Mouse (Mus musculus) urinary bladder, adult 2 months (tissue): Measurements from ENCODE around the gene S100a9. TPM values are rescaled to one million over a fixed set of nuclear protein-coding genes. Genes with fewer than 3 reads are reported as not detected.

Source experiments
- DNase-seq: peaks from one replicate; pipeline ENCODE4 v3.0.0; 2022; ENCODE audit warnings: low spot score
- polyA plus RNA-seq: library from polyadenylated mRNA; depleted of rRNA; stranded (reverse); fragments of >200 nt; gene quantifications from 2 replicates; pipeline ENCODE4 v1.2.3, GENCODE M21; 2012; rRNA removed

The S100a9 gene
- polyA plus RNA-seq: 0.15 and 0.71 TPM in 2 replicates

- DNase-seq: no peak
Observed at GRCm38 (mm10) chr3:90695613-90696012, at the start of gene S100a9. S100a9 (minus strand) TSS chr3:90695721.

DNA sequence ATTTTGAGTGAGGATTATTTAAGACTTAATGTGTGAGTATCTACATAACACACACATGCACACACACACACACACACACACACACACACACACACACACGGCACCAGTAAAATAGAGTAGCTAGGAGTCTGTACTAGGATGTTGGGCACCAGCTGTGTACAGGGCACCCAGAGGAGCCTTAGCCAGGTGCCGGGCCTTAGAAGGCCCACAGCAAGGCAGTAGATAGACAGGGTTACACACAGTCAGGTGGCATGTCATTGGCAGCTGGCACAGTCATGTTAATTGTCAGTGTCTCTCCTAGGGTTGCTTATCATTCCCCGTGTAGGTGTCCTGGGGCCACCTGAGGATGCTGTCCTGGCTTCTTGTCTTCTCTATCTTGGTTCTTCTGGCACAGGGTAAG is 31.1 kb upstream of the S100a9 start, which contains the start of gene Pglyrp4:
Gene Pglyrp4 (plus strand): TSS at position 301 of the 400 bp plus-strand sequence.
- DNase-seq: no peak

DNA sequence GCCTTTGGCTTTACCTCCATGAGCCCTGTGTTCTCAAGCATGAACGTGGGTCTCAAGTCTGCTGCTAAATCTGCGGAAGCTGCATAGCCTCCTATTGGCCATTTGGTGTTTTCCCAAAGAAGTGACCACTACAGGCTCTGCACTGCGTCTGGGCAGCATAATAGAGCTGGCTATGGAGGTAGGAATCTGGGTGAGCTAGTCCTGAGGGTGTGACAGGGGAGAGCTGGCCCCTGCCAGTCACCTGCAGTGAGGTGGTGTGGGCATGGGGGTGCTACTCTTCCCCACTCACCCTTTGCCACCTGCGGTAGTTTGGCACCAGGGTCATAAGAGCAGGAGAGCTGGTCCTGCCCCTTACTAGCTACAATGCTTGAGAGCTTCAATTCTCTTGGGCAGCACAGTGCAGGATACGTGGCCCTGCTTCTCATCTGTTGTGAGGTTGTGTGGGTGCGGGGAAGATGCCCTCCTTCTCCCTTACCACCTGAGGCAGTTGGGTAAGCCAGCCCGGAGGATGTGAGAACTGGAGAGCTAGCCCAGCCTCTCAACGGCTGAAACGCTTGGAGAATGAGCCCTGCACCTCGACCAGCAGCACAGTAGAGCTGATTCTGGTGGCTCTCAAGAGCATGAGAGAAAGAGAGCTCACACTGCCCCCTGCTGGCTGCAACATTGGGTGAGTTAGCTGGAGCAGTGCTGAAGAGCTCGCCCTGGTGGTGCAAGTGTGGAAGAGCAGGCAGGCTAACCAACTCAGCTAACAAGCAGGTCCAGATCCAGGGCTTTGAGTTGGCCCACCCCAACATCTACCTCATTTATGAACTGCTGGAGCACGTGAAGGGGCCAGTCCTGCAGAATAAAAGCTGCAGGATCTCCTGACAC is 14.3 kb upstream of the S100a9 start:
- peak; percentile 69 for DNase-seq

DNA sequence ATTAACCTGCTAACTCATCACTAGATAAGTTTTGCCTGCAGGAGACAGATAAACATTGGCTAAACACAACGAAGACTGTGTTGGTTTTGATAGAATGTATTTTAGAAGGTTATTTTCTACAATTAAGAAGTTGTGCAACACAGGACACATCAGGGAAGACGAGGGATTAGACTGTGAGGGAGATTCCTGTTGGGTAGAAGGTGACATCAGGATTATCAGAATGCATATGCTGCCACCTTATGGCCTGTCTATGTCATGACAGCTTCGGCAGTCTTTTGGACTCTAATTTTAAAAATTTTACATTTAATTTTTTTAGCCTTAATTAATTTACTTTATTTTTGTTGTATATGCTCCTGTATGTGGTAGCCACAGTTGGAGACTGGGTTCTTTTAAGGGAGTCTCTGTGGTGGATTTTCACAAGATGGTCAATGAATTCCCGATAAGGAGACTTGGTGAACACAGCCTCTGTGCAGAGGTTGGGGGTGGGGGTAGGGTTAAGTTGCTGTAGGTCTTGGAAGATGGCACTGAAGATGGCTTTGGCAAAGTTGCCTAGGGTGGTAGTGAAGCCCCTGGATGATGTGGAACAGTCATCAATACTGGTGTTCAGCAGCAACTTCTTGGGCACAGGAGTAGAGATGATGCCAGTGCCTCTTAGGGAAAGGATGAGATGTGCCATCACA is 13.1 kb upstream of the S100a9 start:
- DNase-seq: no peak

DNA sequence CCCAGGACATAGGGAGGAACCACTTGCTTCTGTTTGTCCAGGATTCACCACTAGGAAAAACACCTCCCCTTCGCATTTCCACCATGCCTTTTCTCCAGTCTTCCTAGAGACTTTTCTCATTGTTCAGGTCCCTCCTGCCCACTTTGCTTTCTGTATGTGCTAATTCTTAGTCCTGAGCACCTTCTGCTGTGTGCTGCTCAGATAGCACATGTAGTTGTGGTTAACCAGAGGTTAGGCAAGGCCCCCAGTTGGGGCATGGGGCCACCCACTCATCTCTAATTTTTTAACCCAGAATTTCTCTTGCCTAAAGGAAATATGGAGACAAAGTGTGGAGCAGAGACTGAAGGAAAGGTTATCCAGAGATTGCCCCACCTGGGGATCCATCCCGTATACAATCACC is 6.7 kb upstream of the S100a9 start:
- DNase-seq: no peak

- DNase-seq: no peak
Observed at GRCm38 (mm10) chr3:90693496-90693895, 2.0 kb downstream of the S100a9 start.

GRCm38 (mm10) chr3:90686835-90687234 is 8.7 kb downstream of the S100a9 start:
- no peak for DNase-seq

DNA sequence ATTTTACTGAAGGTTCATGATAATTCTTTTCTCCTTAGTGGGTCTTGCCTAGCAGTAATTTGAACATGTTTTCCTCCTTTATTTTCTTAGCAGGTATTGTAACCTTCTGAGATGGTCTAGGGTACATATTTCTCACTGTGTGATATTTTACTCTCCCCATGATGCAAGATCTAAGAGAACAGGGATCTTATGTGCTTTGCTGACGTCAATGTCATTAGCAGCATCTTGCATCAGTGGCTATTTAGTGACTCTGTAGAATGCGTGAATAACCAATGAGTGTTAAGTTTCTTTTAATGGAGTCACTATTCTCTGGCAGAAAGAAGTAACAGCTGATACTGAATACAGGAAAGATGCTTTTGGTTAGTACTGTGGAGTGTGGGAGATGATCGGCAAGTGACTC is 11.6 kb downstream of the S100a9 start:
- DNase-seq: no peak

- DNase-seq: no peak
Observed at GRCm38 (mm10) chr3:90678656-90679055, 16.9 kb downstream of the S100a9 start.

- DNase-seq: no peak
Observed at GRCm38 (mm10) chr3:90668846-90669245, 26.7 kb downstream of the S100a9 start, which contains the start of gene S100a8. S100a8 (plus strand) TSS chr3:90668978.

- DNase-seq: no peak
Observed at GRCm38 (mm10) chr3:90664219-90664618, 31.3 kb downstream of the S100a9 start.

DNA sequence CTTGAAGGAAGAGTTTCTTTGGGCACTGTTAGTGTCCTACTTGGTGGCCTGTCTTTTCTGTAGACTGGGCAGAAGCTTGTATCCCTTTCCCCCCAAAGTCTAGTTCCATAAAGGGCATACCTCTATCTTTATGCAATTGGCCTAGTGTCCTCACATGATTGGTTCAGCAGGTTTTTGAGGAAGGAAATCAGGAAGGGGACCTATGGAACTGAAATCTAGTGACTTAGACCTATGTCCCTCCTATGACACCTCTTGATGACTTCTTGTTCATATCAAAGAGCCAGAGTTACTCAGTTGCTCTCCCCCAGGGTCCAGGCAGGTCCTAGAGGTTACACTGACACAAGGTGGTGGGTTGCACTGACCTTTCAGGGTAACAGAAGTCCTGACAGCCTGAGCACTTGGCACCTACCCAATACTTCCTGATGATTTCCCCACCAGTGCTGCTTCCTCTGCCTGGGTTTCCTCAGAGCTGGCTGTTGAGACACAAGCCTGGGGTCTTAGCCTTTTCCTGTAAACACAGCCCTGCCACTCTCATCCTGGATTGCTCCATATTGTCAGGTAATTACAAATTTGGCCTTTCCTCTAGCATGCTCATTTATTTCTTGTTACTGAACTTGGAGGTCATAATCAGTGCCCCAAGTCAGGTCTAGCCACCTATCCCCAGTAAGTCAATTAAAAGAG is 36.0 kb downstream of the S100a9 start:
- no peak for DNase-seq

DNA sequence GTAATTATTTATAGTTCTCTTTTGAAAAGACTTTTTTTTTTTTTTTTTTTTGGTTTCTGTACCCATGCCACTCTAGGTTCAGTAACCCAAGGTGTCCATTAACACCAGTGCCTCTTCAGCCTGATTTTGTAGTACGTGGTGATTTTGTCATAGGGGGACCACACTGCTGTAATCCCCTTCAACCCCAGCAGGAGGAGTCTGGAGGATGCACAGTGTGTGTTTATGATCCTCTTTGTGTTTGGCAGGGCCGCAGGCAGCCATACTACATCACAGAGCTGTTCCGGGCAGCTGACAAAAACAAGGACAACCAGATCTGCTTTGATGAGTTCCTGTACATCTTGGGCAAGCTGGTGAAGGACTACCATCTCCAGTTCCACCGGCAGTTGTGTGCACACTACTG is 38.1 kb downstream of the S100a9 start:
- no peak for DNase-seq

DNA sequence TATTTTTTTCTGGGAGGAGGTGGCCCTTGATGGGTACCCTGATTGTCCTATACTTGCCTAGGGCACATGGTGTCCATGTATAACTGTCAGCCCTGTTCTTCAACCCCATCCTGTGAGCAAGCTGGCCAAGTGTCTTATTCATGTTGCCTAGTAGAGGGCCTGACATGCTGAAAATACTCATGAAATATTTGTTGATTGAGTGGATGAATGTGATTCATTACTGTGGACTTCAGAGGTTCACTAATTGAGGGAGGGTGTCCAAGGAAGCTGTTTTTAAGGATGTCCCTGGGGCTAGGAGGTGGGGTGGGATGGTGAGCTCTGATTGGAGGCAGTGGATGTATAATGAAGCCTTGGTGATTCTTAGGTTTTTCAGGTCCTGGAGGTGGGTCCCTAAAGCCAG is 41.8 kb downstream of the S100a9 start, which contains the start of gene S100a7a:
Gene S100a7a (plus strand): TSS at position 301 of the 400 bp plus-strand sequence.
- no peak for DNase-seq

GRCm38 (mm10) chr3:90652878-90653508 is 42.5 kb downstream of the S100a9 start:
- no peak for DNase-seq

GRCm38 (mm10) chr3:90649832-90650231 is 45.7 kb downstream of the S100a9 start:
- no peak for DNase-seq

- no peak for DNase-seq
Observed at GRCm38 (mm10) chr3:90648981-90649380, 46.5 kb downstream of the S100a9 start.

DNA sequence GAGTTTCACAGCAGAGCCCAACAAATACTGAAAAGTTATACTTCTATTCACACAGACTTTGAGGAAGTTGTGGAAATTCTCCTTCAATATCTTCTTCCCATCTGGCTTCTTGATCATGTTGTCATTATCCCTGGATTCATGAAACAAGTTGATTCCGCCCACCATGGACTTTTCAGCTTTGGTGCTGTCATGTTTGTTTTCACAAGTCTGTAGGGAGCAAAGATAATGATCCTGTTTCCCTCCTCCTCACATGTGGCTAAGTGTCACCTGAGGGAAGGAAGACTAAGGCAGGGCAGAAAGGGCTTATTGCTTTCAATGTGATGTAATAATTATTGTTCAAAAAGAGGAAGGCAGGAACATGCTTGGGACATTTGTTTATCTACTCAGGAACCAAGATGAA is 48.2 kb downstream of the S100a9 start:
- no peak for DNase-seq

- no peak for DNase-seq
Observed at GRCm38 (mm10) chr3:90644220-90644619, 51.3 kb downstream of the S100a9 start.
